Mouse (Mus musculus): ENCODE data around the gene Oprl1. TPM values are rescaled to one million over a fixed set of nuclear protein-coding genes. Genes with fewer than 3 reads are reported as not detected.

Gene Oprl1
- polyA plus RNA-seq (2012; rRNA removed): 0.27 and 0.41 TPM in 2 replicates

DNA sequence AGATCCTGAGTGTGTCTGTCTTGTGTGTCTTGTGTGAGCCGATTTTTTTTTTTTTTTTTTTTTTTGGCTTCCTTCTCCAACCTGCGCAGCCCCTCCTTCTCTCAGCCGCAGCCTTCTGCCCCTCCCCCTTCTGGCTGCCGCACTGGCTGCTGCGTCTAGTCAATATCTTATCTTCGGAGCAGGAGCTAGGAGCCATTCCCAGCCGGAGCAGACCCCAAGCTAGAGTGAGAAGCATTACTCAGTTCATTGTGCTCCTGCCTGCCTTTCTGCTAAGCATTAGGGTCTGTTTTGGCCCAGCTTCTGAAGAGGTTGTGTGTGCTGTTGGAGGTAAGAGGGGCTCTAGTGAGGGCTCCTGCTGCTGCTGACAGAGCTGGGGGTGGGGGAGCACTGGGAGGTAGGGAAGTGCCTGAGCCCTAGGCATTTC is at the start of gene Oprl1:
TSS of gene Oprl1 (plus strand) at position 114 of the 424 bp plus-strand sequence.
- 3% methylated on average over 7 of the region's 7 CpGs for whole genome bisulfite sequencing

GRCm38 (mm10) chr2:181670285-181670912 is 44.4 kb upstream of the Oprl1 start:
- DNase-seq (ENCODE audit: low read depth, low spot score): no peak
- WGBS: 11% methylated on average over 56 of the region's 56 CpGs

More for the DNA sequence above, at the start of gene Oprl1:
- DNase-seq (ENCODE audit: low read depth, low spot score): no peak

DNA sequence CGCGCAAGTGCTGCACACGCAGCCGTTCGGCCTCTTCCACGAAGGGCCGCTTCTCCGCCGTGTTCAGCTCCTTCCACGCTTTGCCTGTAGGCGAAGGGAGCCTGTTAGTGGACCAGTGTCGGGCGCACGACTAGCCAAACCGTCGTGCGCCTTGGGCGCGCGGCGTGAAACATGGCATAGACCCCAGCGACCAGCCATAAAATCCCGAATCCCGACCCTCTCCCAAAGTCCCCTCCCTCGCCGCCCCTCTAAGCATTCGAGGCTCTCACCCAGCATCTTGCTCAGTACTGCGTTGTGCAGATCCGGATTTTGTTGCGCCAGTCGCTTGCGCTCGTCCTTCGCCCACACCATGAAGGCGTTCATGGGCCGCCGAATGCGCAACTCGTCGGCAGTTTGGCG is 43.9 kb upstream of the Oprl1 start:
- DNase-seq (ENCODE audit: low read depth, low spot score): no peak
- 2% methylated on average over 41 of the region's 41 CpGs for WGBS

DNA sequence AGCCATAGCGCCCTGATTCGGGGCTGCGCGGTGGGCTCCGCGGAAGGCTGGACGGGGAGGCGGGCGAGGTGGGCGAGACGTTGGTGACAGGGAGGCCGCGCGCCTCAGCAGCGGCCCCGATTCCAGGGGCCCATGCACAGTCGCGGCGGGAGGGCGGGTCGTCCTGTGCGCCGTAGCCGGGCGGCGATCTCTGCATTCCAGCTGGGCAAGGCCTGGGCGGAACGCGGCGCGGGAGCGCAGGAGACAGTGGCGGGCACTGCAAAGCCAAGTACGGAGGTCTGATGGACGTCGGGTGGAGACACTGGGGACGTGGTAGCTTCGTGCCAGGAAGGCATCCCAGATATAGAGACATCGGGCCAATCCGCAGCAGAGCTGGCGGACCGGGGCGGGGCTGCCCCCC is 43.5 kb upstream of the Oprl1 start, which contains the start of gene Sox18:
TSS of gene Sox18 (minus strand) at position 315 of the 400 bp plus-strand sequence.
- no peak for DNase-seq (ENCODE audit: low read depth, low spot score)
- WGBS: 2% methylated on average over 43 of the region's 43 CpGs

- no peak for DNase-seq (ENCODE audit: low read depth, low spot score)
- WGBS: 42% methylated on average over 7 of the region's 7 CpGs
These were observed 42.8 kb upstream of the Oprl1 start for GRCm38 (mm10) chr2:181671984-181672383.

GRCm38 (mm10) chr2:181673501-181673900 is 41.3 kb upstream of the Oprl1 start:
- DNase-seq (ENCODE audit: low read depth, low spot score): no peak
- 41% methylated on average over 1 of the region's 1 CpGs for WGBS

DNA sequence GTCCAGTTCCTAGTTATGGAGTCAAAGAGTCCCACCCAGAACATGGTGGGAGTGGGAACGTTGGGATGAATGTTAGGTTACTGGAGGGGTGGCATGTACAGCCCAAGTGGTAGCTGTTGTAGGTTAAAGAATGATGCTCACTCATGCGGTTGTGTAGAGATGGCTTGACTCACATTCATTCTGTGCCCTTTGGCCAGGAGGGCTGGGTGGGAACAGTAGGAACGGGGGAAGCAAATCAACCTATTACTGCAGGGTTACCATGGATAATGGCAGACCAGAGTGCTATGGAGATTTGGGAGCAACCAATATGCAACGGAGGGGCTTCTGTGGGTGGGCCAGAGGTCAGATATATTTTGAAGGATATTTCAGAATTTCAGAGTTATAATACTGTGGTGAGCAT is 39.9 kb upstream of the Oprl1 start:
- DNase-seq (ENCODE audit: low read depth, low spot score): no peak
- WGBS: 68% methylated on average over 4 of the region's 4 CpGs

GRCm38 (mm10) chr2:181675454-181675853 is 39.4 kb upstream of the Oprl1 start:
- DNase-seq (ENCODE audit: low read depth, low spot score): no peak
- WGBS: 3% methylated on average over 14 of the region's 14 CpGs

DNA sequence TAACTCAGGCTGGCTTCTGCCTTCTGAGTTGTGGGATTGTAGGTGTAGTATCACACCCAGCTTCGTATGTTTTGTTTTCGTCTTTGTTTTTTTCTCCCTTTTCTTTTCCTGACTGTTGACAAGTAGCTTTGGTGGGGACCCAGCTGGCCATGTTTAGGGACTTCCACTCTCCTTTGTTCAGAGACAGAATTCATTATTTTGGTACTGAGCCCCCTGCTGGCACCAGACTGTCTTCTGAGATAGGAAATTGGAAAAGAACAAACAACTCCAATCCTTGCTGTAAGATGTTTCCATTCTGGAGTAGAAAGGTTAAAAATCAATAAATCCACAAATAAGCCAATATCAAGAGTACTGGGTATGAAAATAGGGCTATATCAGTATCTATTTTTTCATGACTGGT is 38.4 kb upstream of the Oprl1 start:
- 58% methylated on average over 2 of the region's 2 CpGs for WGBS
- no peak for DNase-seq (ENCODE audit: low read depth, low spot score)

GRCm38 (mm10) chr2:181677096-181677754 is 37.6 kb upstream of the Oprl1 start:
- WGBS: 74% methylated on average over 5 of the region's 5 CpGs
- DNase-seq (ENCODE audit: low read depth, low spot score): no peak

- DNase-seq (ENCODE audit: low read depth, low spot score): no peak
- 48% methylated on average over 3 of the region's 3 CpGs for WGBS
These were observed 37.1 kb upstream of the Oprl1 start for GRCm38 (mm10) chr2:181677755-181678098.

DNA sequence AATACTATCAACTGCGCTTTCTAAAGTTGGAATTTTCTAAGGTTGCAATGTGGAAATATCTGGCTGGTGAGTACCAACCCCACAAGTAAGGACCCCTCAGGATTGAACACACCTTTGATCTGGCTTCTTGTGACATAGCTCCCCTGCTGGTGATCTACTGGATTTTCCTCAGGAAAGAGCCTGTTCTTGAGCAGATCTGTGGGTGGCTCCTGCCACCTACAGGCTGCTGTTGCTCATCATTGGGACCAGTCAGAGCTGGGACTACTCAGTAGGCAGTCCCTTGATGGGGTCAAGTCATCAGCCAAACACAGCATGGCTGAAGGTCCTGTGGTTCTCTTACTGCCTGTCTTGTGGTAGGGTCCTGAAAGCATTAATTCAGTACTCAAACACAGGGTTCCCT is 36.0 kb upstream of the Oprl1 start:
- 56% methylated on average over 1 of the region's 1 CpGs for WGBS
- peak; percentile 56 for DNase-seq (ENCODE audit: low read depth, low spot score)

DNA sequence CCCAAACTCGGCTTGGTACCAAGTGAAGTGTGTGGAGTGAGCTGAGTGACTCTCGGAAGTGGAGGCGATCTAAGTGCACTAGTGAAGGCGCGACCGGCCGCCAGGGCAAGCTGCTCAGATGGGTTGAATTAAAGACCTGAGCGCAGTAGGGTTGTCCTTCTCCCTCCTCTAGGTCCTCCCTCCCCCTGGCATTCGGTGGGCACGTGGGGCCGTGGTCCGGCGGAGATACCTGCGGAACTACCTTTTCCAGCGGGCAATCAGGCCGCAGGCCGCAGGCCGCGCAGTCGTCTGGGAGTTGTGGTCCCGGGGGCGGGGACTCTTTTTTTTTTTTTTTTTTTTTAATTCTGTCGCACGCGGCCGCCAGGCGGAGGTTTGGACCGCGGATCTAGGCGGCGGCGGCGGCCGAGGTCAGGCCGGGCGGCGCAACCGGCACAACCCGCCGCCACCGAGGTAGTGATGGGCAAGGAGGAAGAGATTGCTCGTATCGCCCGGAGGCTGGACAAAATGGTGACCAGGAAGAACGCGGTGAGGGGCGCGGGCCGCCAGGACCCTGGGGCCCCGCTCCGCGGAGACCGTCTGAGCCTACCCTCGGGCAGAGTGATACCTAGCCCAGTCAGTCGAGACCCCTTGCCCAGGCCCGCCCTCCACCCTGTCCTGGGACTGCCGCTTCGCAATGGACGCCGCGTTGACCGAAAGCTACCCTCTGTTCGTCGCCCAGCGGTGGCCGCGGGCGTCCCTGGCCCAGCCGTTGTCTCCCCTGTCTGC is 34.7 kb upstream of the Oprl1 start, which contains the start of gene Tcea2:
TSS of gene Tcea2 (plus strand) at position 360 of the 765 bp plus-strand sequence.
- WGBS: under 1% methylated on average over 68 of the region's 69 CpGs
- no peak for DNase-seq (ENCODE audit: low read depth, low spot score)

DNA sequence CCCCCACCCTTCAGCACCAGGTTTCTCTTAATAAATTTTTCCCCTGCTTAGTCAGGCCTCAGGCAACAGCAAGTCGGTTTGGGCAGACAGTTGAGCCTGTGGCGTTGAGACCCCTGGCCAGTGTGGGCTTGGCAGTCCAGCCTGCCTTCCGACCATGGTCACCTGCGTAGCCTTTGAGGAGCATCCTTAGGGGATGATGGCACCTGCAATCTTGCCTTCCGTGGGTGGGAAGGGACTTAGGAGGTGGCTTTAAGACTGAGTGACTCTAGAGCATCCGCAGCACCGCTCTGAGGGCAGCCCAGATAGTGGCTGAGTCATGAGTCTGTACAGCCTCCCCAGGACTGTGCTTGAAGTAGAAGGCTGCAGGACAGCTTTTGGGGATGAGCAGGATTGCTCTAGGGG is 34.1 kb upstream of the Oprl1 start:
- WGBS: 25% methylated on average over 7 of the region's 7 CpGs
- DNase-seq (ENCODE audit: low read depth, low spot score): no peak

DNA sequence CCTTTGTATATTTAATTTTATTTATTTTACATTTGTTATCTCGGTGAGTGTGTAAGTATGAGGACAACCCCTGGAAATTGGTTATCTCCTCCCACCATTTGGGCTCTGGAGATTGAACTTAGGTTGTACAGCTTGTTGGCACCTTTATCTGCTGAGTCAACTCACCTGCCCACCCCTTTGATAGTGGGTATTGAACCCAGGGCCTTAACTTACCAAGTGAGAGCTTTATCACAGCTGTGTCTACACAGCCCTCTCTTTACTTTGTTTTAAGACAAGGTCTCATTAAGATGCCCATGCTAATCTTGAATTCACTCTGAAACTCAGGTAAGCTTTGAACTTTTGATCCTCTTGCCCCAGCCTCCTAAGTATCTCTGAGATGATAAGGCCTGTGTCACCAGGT is 32.8 kb upstream of the Oprl1 start:
- no peak for DNase-seq (ENCODE audit: low read depth, low spot score)
- WGBS: 87% methylated on average over 1 of the region's 1 CpGs

DNA sequence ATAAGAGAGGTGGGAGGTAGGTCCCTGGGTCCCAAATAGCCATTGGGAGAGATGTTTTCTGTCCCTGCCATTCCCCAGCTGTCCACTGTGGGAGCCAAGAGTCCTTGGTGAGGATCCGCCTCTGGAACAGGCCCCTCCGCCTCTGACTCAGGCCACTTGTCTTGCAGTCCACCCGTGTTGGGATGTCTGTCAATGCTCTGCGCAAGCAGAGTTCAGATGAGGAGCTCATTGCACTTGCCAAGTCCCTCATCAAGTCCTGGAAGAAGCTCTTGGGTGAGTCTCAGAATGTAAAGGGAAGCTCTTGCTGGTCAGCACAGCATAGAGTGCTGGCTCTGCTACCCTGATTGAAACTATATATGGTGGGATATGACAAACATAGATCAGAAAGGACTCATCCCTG is 31.4 kb upstream of the Oprl1 start:
- no peak for DNase-seq (ENCODE audit: low read depth, low spot score)
- 66% methylated on average over 4 of the region's 4 CpGs for WGBS

- no peak for DNase-seq (ENCODE audit: low read depth, low spot score)
- WGBS: 72% methylated on average over 1 of the region's 1 CpGs
These were observed 30.1 kb upstream of the Oprl1 start for GRCm38 (mm10) chr2:181684713-181685112.

- WGBS: 93% methylated on average over 4 of the region's 4 CpGs
- no peak for DNase-seq (ENCODE audit: low read depth, low spot score)
These were observed 29.1 kb upstream of the Oprl1 start for GRCm38 (mm10) chr2:181685686-181686085.

DNA sequence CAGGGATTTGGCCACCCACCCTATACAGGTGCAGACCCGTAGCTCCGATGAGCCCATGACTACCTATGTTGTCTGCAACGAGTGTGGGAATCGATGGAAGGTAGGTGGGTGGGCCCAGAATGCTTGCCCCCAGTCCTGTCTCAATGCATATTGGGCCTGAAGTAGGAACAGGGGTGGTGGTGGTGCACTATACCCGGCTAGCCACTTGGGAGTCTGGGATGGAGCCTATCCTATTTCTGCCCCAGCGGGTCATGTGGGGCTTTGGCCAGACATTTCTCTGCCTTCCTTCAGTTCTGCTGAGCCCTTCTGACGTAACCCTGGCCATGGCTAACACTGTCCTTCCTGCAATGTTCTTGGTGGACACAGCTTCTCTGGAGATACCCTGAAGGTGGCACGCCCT is 27.2 kb upstream of the Oprl1 start:
- DNase-seq (ENCODE audit: low read depth, low spot score): no peak
- WGBS: 94% methylated on average over 8 of the region's 8 CpGs

- WGBS: 92% methylated on average over 10 of the region's 10 CpGs
- DNase-seq (ENCODE audit: low read depth, low spot score): no peak
These were observed 25.2 kb upstream of the Oprl1 start for GRCm38 (mm10) chr2:181689466-181690160.
